Mouse (Mus musculus): ENCODE data around the gene Cidec.

The Cidec gene

GRCm38 (mm10) chr6:113406683-113407082, 28.9 kb downstream of the Cidec start:
- no peak for DNase-seq (ENCODE audit: low spot score in 2 of 2)

GRCm38 (mm10) chr6:113405483-113405882, 30.1 kb downstream of the Cidec start:
- no peak for DNase-seq (ENCODE audit: low spot score in 2 of 2)

GRCm38 (mm10) chr6:113404649-113405448, 30.7 kb downstream of the Cidec start:
- DNase-seq (ENCODE audit: low spot score in 2 of 2) = no peak

- no peak for DNase-seq (ENCODE audit: low spot score in 2 of 2)
These were observed 33.5 kb downstream of the Cidec start for GRCm38 (mm10) chr6:113402094-113402493.

GRCm38 (mm10) chr6:113396270-113397030, 39.1 kb downstream of the Cidec start:
- no peak for DNase-seq (ENCODE audit: low spot score in 2 of 2)

- DNase-seq (ENCODE audit: low spot score in 2 of 2) = no peak
These were observed 40.1 kb downstream of the Cidec start for GRCm38 (mm10) chr6:113395501-113395900.

GRCm38 (mm10) chr6:113394811-113395210, 40.7 kb downstream of the Cidec start:
- DNase-seq (ENCODE audit: low spot score in 2 of 2) = no peak

- DNase-seq (ENCODE audit: low spot score in 2 of 2) = peak in 1 of 2 experiments; percentile 41
These were observed 41.6 kb downstream of the Cidec start for GRCm38 (mm10) chr6:113393951-113394350.

- peak; percentile 27 to 39 for DNase-seq (ENCODE audit: low spot score in 2 of 2)
These were observed 43.0 kb downstream of the Cidec start for GRCm38 (mm10) chr6:113392387-113393071.

- DNase-seq (ENCODE audit: low spot score in 2 of 2) = no peak
These were observed 43.6 kb downstream of the Cidec start for GRCm38 (mm10) chr6:113392015-113392386.

- no peak for DNase-seq (ENCODE audit: low spot score in 2 of 2)
These were observed 44.8 kb downstream of the Cidec start for GRCm38 (mm10) chr6:113390715-113391114.

- DNase-seq (ENCODE audit: low spot score in 2 of 2) = no peak
These were observed 46.6 kb downstream of the Cidec start, which contains the start of gene Ttll3 for GRCm38 (mm10) chr6:113388960-113389359. Gene Ttll3, plus strand, starts transcription at chr6:113389260.

- DNase-seq (ENCODE audit: low spot score in 2 of 2) = no peak
These were observed 49.5 kb downstream of the Cidec start for GRCm38 (mm10) chr6:113386025-113386424.

GRCm38 (mm10) chr6:113385160-113385714, 50.3 kb downstream of the Cidec start:
- no peak for DNase-seq (ENCODE audit: low spot score in 2 of 2)

GRCm38 (mm10) chr6:113384351-113384927, 51.1 kb downstream of the Cidec start:
- DNase-seq (ENCODE audit: low spot score in 2 of 2) = no peak

- no peak for DNase-seq (ENCODE audit: low spot score in 2 of 2)
These were observed 55.1 kb downstream of the Cidec start for GRCm38 (mm10) chr6:113380480-113380879.

GRCm38 (mm10) chr6:113379246-113379645, 56.3 kb downstream of the Cidec start:
- no peak for DNase-seq (ENCODE audit: low spot score in 2 of 2)

- DNase-seq (ENCODE audit: low spot score in 2 of 2) = peak; percentile 94 to 95
These were observed 57.8 kb downstream of the Cidec start, which contains the start of the genes Tada3 and Arpc4 for GRCm38 (mm10) chr6:113377496-113378385. Gene Tada3, minus strand, starts transcription at chr6:113377883. Gene Arpc4, plus strand, starts transcription at chr6:113378115.

- no peak for DNase-seq (ENCODE audit: low spot score in 2 of 2)
These were observed 58.4 kb downstream of the Cidec start for GRCm38 (mm10) chr6:113377172-113377495.

Measured in heart, adult 9 months (tissue).